Mouse (Mus musculus): ENCODE measurements around the gene Gna12. TPM values are rescaled to one million over a fixed set of nuclear protein-coding genes. Genes with fewer than 3 reads are reported as not detected.

Gna12 gene
- polyA plus RNA-seq, 1 experiment from 2014 or later = 9.4 TPM

DNA sequence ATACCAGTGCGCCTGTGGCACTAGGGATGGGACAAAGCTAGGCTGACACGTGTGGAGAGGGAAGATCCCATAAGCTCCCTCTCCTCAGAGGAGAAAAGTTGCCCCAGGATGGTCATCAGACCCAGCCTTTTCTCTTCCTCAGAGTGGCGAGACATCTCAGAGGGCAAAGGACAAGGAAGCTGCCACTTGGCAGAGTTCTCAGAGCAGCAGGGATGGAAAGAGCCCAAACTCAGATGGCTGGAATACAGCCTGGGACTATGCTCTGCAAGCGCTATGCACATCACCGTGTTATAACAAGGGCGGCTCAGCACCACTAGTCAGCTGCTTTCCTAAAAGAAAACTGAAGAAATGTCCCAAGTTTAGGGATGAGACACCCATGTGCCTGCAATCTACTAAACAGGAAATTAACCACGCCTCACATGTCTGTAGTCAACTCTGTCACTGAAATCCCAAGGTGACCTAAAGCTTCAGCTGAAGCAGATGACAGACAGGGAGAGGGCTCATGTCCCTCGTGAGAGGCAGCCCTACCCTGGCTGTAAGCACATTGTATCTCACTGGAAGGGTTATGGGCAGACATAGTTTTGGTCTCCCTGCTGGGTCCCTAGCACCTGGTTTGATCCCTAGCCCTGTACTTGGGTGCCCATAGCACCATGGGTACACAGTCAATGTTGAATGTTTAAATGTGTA lies 48.2 kb downstream of the Gna12 start:
- ATAC-seq (ENCODE audit: extremely low read depth, insufficient number of reproducible peaks, low FRiP score, low TSS enrichment) = no peak

DNA sequence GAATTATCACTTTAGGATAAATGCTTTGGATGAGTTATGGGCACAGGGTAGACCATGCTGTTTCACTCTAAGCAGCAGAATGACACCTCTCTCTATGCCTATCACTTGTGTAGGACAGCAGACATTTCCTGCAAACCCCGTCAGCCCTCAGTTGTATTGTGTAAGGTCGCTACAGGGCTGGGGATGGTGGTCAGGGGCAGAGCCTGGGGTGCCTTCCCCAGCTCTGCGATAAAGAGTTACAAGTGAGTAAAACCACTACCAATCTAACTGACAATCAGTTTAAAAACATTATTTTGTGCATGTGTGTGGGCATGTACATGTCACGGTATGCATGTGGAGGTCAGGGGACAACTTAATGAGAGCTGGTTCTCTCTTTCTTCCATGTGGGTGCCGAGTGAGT lies 49.1 kb downstream of the Gna12 start:
- Histone ChIP-seq H3K4me2 (no peak overlapping the region), H3K27me3 (replicated peaks) (no peaks in the 10 kb centered on the region), H3K9me3 (no peaks in the 10 kb centered on the region), H3K9ac (no peak overlapping the region), H3K4me1 (peaks cover 55% of the 10 kb centered on the region), H3K36me3 (peaks cover 75% of the 10 kb centered on the region), H3K27ac (replicated peaks) (no peak overlapping the region; the same call in 1 of the 2 replicates), H3K4me3 (no peak overlapping the region)
- no peak for ATAC-seq (ENCODE audit: extremely low read depth, insufficient number of reproducible peaks, low FRiP score, low TSS enrichment)
- WGBS = 71% methylated on average over 5 of the region's 5 CpGs

More for the DNA sequence above, 48.2 kb downstream of the Gna12 start:
- Histone ChIP-seq H3K4me3 (no peak overlapping the region), H3K9me3 (no peaks in the 10 kb centered on the region), H3K27ac (replicated peaks) (peak overlapping the region; percentile 48), H3K36me3 (peaks cover 75% of the 10 kb centered on the region), H3K9ac (no peak overlapping the region), H3K27me3 (replicated peaks) (no peaks in the 10 kb centered on the region), H3K4me2 (no peak overlapping the region), H3K4me1 (peaks cover 55% of the 10 kb centered on the region)
- WGBS = 74% methylated on average over 8 of the region's 8 CpGs

DNA sequence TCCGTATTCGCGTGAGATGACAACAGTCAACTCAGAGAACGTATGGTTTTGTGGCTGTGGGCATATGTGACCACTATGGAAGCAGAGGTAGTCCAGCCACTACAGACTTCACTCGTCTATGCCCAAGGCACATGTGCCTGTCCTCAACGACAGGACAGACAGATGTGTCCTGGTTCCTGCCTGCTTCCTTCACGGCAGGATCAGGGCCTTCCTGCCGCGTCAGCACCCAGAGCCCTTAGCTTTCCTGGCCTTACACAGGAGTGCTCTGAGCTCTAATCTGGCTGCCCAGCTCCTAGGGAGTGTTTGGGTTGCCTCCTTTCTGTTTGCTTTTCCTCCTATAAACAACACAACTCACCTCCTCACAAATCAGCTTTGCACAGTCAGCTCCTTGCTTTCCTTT lies 53.3 kb downstream of the Gna12 start:
- no peak overlapping the region for H3K4me2 ChIP-seq
- ATAC-seq (ENCODE audit: extremely low read depth, insufficient number of reproducible peaks, low FRiP score, low TSS enrichment) = no peak
- H3K4me1 ChIP-seq = peaks cover 65% of the 10 kb centered on the region
- H3K27me3 ChIP-seq (replicated peaks) = no peaks in the 10 kb centered on the region
- WGBS = 62% methylated on average over 9 of the region's 9 CpGs
- no peaks in the 10 kb centered on the region for H3K9me3 ChIP-seq
- no peak overlapping the region for H3K4me3 ChIP-seq
- no peak overlapping the region for H3K9ac ChIP-seq
- H3K36me3 ChIP-seq = peaks cover 57% of the 10 kb centered on the region
- H3K27ac ChIP-seq (replicated peaks) = 0 out of 2 replicates have a peak overlapping the region, but pooled peaks have one; percentile 22

DNA sequence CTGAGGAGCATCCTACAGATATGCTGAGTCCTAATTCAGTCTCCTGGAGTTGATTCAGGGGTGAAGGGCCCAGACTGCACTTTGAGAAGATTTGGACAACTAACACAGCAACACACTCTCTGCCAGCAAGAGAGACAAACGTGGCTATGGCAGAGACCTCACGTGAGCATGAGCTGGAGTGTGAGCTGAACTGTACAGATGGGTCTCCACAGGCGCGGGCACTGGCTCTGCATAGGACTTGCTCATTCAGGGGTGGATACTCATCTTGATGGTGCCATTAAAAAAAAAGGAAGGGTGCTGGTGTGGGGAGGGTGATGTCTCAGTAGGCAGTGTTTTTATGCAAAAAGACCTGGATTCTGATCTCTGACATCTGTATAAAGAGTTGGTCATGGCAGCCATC lies 55.1 kb downstream of the Gna12 start:
- Histone ChIP-seq H3K9ac (0 out of 2 replicates have a peak overlapping the region, but pooled peaks have one; percentile 21), H3K27ac (replicated peaks) (no peak overlapping the region), H3K27me3 (replicated peaks) (no peaks in the 10 kb centered on the region), H3K4me3 (no peak overlapping the region), H3K36me3 (peaks cover 39% of the 10 kb centered on the region), H3K9me3 (no peaks in the 10 kb centered on the region), H3K4me2 (no peak overlapping the region), H3K4me1 (peaks cover 66% of the 10 kb centered on the region)
- WGBS = 87% methylated on average over 4 of the region's 4 CpGs
- ATAC-seq (ENCODE audit: extremely low read depth, insufficient number of reproducible peaks, low FRiP score, low TSS enrichment) = no peak

DNA sequence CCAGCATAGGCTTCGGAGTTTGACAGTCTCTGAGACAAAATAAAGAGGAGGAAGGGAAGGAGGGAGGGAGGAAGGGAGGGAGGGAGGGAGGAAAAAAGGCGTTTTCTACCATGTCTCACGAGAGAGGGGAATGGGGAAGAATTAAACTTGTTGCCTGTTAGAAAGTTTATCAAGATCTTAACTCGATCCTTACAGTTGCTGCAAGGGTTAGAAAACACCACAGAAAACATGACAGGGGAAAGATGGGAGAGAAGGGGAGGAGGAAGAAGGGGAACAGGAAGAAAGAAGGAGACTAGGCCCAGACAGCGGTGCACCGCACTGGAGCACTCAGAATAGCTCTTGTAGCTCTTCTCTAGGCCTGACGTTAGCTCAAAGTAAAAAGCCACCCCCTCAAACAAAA lies 58.1 kb downstream of the Gna12 start:
- Histone ChIP-seq H3K27me3 (replicated peaks) (no peaks in the 10 kb centered on the region), H3K9ac (peak overlapping the region; percentile 28), H3K4me3 (no peak overlapping the region), H3K9me3 (no peaks in the 10 kb centered on the region), H3K4me1 (peaks cover 75% of the 10 kb centered on the region), H3K27ac (replicated peaks) (peak overlapping the region; percentile 74), H3K36me3 (peaks cover 18% of the 10 kb centered on the region), H3K4me2 (no peak overlapping the region)
- WGBS = 60% methylated on average over 7 of the region's 7 CpGs
- no peak for ATAC-seq (ENCODE audit: extremely low read depth, insufficient number of reproducible peaks, low FRiP score, low TSS enrichment)

DNA sequence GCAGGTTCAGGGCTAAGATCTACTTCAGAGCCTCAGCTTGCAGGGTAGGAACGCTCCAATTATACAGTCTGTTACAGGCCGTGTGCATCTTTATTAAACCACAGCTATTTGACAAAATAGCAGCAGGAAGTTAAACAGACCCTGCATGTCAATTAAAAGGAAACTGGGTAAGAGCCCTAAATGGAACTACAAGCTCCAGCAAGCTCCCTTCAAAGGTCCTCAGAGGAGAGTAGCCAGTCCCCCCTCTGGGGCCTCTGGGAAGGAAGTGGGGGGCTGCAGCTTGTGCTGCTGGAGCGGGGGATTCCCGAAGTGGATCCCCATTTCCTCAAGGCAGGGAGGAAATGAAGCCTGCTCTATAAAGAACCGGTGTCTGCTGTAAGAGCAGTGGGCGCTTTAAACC lies 58.6 kb downstream of the Gna12 start:
- H3K9me3 ChIP-seq = no peaks in the 10 kb centered on the region
- peak overlapping the region; percentile 28 for H3K9ac ChIP-seq
- H3K4me1 ChIP-seq = peaks cover 75% of the 10 kb centered on the region
- H3K27ac ChIP-seq (replicated peaks) = peak overlapping the region; percentile 74
- no peak for ATAC-seq (ENCODE audit: extremely low read depth, insufficient number of reproducible peaks, low FRiP score, low TSS enrichment)
- no peaks in the 10 kb centered on the region for H3K27me3 ChIP-seq (replicated peaks)
- H3K4me3 ChIP-seq = no peak overlapping the region
- WGBS = 52% methylated on average over 6 of the region's 6 CpGs
- no peak overlapping the region for H3K4me2 ChIP-seq
- peaks cover 18% of the 10 kb centered on the region for H3K36me3 ChIP-seq

DNA sequence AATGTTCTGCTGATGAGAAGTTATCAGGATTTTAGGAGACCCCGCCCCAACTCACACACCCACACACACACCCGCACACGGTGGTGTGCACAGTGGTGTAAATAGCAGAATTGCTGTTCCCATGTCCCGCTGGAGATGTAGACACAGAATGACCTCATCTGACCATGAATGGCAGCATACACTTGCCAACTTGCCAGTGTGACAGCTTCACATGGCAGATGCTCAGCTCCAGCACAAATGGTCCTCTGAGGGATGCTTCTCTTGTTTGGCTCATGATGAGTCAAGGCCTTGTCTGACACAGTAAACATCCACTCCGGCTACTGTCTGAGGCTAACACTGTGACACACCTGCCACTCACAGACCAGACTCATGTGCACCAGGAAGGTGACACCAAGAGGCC lies 61.9 kb downstream of the Gna12 start:
- ATAC-seq (ENCODE audit: extremely low read depth, insufficient number of reproducible peaks, low FRiP score, low TSS enrichment) = no peak

DNA sequence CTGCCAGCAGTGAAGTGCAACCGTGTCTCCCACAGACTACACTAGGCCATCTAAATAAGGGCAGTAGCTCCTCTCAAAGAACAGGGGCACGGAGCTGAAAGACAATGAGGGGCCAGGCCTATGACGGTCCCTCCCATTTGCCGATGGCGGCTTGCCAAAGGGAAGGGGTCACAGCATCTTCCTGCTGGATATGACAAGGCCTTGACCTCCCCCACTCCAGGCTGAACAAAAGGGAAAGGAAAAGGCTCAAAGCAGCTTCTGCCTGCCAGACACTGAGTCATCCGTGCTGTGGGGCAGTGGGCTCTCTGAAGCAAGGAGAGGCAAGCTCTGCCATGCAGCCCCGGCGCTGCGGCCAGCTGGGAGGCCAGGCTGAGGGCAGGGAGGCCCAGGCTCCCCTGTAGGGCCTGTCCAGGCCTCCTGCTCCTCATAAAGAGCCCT lies 62.5 kb downstream of the Gna12 start:
- H3K4me1 ChIP-seq = peaks cover 76% of the 10 kb centered on the region
- H3K36me3 ChIP-seq = peaks cover 9% of the 10 kb centered on the region; the same call in 1 of the 2 replicates
- H3K4me2 ChIP-seq = peak overlapping the region; percentile 47

More for the DNA sequence above, 61.9 kb downstream of the Gna12 start:
- Histone ChIP-seq H3K27ac (replicated peaks) (peak overlapping the region; percentile 99), H3K36me3 (peaks cover 5% of the 10 kb centered on the region), H3K27me3 (replicated peaks) (no peaks in the 10 kb centered on the region), H3K4me1 (peaks cover 79% of the 10 kb centered on the region), H3K9me3 (no peaks in the 10 kb centered on the region), H3K9ac (peak overlapping the region; percentile 76), H3K4me2 (peak overlapping the region; percentile 47; the same call in 1 of the 2 replicates), H3K4me3 (no peak overlapping the region)
- WGBS = 49% methylated on average over 5 of the region's 5 CpGs

DNA sequence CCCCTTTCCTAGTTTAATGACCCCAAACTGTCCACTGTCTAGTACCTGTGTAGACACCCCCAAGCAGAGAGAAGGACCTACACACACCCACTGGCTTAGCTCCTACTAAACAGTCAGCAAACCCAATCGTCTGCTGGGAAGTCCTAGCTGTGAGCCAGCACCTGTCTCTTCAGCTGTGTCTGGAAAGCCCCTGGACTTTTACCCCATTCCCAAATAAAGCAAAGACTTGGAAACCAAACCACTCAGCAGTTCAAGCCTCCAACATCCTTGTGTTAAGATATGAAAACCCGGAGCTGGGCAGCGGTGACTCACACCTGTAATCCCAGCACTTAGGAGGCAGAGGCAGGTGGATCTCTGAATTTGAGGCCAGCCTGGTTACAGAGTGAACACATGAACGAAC lies 63.7 kb downstream of the Gna12 start:
- peaks cover 19% of the 10 kb centered on the region for H3K36me3 ChIP-seq
- peaks cover 67% of the 10 kb centered on the region for H3K4me1 ChIP-seq
- ATAC-seq (ENCODE audit: extremely low read depth, insufficient number of reproducible peaks, low FRiP score, low TSS enrichment) = no peak
- no peak overlapping the region for H3K4me3 ChIP-seq
- H3K27ac ChIP-seq (replicated peaks) = peak overlapping the region; percentile 99
- H3K9ac ChIP-seq = no peak overlapping the region
- WGBS = 78% methylated on average over 4 of the region's 4 CpGs
- no peaks in the 10 kb centered on the region for H3K27me3 ChIP-seq (replicated peaks)
- no peaks in the 10 kb centered on the region for H3K9me3 ChIP-seq
- H3K4me2 ChIP-seq = no peak overlapping the region

More for the DNA sequence above, 62.5 kb downstream of the Gna12 start:
- Histone ChIP-seq H3K27me3 (replicated peaks) (no peaks in the 10 kb centered on the region), H3K4me3 (no peak overlapping the region), H3K9ac (peak overlapping the region; percentile 76), H3K9me3 (no peaks in the 10 kb centered on the region), H3K27ac (replicated peaks) (peak overlapping the region; percentile 99)
- peak; percentile 56; the same call in 1 of the 2 replicates for ATAC-seq (ENCODE audit: extremely low read depth, insufficient number of reproducible peaks, low FRiP score, low TSS enrichment)
- 7% methylated on average over 9 of the region's 9 CpGs for WGBS

DNA sequence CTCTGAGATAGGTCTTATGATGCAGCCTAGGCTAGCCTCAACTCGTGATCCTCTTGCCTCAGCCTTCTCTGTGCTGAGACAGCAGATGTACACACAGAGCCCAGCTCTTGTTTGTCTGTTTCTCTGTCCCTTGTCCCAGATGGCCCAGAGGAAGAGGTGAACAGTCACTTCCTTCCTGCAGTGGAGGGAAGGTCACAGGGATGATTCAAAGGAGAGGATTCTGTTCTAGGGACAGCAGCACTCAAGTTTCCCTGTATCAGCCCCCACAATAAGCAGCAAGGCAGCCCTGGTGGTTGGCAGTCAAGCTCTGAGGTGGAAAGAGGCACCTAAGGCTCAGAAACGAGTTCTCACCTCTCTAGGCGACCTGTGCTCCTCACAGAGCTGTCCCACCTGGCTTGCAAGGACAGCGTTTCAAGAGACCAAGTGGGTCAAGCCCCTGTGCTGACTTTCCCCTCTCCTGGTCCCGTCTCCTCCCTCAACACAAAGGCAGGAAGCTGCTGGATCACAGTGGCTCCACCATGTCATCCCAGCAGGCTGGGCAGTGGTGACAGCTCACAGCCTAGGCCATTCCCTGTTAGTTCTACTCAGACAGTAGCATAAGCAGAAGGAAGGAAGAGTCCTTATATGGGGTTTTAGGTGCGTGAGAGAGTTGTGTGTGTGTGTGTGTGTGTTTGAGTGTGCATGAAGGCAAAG lies 65.2 kb downstream of the Gna12 start:
- ATAC-seq (ENCODE audit: extremely low read depth, insufficient number of reproducible peaks, low FRiP score, low TSS enrichment) = no peak
- 0 out of 2 replicates have a peak overlapping the region, but pooled peaks have one; percentile 4 for H3K9ac ChIP-seq

DNA sequence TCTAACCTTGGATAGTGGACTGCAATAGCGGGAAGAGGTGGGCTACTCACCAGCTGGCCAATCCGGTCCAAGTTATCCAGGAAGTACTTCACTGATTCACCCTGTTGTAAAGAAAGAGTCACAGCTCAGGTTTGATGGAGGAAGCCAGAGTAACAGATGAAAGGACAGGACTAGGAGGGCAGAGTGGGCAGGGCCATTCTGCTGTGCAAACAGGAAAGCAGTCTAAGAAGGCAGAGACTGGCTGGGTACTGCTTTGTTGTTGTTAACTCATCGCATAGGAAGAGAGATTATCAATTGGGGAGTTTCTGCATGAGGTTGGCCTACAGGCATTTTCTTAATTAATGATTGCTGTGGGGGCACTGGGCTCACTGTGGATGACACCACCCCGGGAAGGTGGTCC lies 67.7 kb downstream of the Gna12 start:
- Histone ChIP-seq H3K4me3 (no peak overlapping the region), H3K9ac (no peak overlapping the region), H3K27me3 (replicated peaks) (no peaks in the 10 kb centered on the region), H3K4me1 (peaks cover 37% of the 10 kb centered on the region), H3K4me2 (no peak overlapping the region), H3K9me3 (no peaks in the 10 kb centered on the region), H3K36me3 (peaks cover 58% of the 10 kb centered on the region), H3K27ac (replicated peaks) (no peak overlapping the region; the same call in 1 of the 2 replicates)
- no peak for ATAC-seq (ENCODE audit: extremely low read depth, insufficient number of reproducible peaks, low FRiP score, low TSS enrichment)
- WGBS = 73% methylated on average over 4 of the region's 4 CpGs

More for the DNA sequence above, 65.2 kb downstream of the Gna12 start:
- no peaks in the 10 kb centered on the region for H3K27me3 ChIP-seq (replicated peaks)
- H3K9me3 ChIP-seq = no peaks in the 10 kb centered on the region
- H3K27ac ChIP-seq (replicated peaks) = peak overlapping the region; percentile 82
- H3K4me1 ChIP-seq = peaks cover 61% of the 10 kb centered on the region
- no peak overlapping the region for H3K4me2 ChIP-seq
- H3K36me3 ChIP-seq = peaks cover 33% of the 10 kb centered on the region
- WGBS = 57% methylated on average over 6 of the region's 6 CpGs
- H3K4me3 ChIP-seq = no peak overlapping the region

Measured in heart, embryonic 13.5 days (tissue).